Mouse (Mus musculus) heart, adult 2 months (tissue): ENCODE measurements around the gene Polr2e.

ENCODE experiments used
- CTCF ChIP-seq: fragments of 200-600 bp; IDR thresholded peaks from 2 replicates; pipeline ENCODE4 v1.8.1; 2022; ENCODE audit warnings: antibody characterized with exemption, mild to moderate bottlenecking, moderate library complexity
- EP300 ChIP-seq: fragments of 200-500 bp; IDR thresholded peaks from 2 replicates; pipeline ENCODE4 v1.6.1; 2011; ENCODE audit warnings: low read depth, low read length, control low read depth; ENCODE audit not compliant: insufficient read depth
- POLR2A ChIP-seq: fragments of 200-500 bp; IDR thresholded peaks from 2 replicates; pipeline ENCODE4 v1.6.1; 2011; ENCODE audit warnings: mild to moderate bottlenecking, low read depth, low read length, control low read depth; ENCODE audit not compliant: insufficient read depth

GRCm38 (mm10) chr10:80080396-80081070, 40.9 kb upstream of the Polr2e start:
- TF ChIP-seq POLR2A (no peak), CTCF (no peak), EP300 (no peak)
